Mouse (Mus musculus): ENCODE measurements at regions not wholly inside any gene's neighbourhood (a gene's known extent, or its start where the extent isn't known, plus 50 kb on each side); places are given as distances from the start of the nearest gene placed in this dataset.

DNA sequence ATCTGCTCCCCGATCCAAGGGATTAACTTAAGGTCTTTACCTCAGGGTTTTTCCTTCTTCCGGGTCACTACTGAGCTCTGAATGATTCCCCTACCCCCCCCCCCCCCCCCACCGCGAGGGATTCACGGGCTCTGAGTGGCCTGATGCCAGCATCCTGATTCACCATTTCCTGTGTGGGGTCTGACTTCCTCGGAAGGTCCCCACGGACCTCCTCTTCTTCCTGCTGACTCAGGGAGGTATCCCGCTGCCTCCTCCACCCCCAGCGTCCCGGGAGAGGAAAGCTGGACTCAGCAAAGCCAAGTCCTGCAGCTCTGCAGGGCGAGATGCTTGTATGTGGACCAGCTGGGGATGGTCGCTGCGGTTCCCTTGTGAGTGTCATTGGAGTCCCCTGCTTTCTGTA lies 110.5 kb upstream of the Zfp217 start:
- no peak for DNase-seq (ENCODE audit: low read depth)

DNA sequence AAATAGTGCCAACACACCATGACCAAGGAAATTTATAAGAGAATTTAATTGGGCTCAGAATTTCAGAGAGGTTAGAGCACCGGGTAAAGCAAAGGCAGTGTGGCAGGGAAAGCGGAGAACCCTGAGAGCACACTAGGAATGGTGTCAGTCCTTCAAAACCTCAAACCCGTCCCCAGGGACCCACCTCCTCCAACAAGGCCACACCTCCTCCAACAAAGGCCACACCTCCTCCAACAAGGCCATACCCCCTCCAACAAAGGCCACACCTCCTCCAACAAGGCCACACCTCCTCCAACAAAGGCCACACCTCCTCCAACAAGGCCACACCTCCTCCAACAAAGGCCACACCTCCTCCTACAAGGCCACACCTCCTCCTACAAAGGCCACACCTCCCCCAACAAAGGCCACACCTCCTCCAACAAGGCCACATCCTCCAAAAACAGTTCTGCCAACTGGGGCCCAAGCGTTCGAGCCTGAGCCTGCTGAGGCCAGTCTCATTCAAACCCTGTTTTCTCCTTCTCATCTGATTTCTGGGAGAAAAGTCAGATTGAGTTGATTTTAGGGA lies 109.8 kb upstream of the Zfp217 start:
- no peak for DNase-seq (ENCODE audit: low read depth)

DNA sequence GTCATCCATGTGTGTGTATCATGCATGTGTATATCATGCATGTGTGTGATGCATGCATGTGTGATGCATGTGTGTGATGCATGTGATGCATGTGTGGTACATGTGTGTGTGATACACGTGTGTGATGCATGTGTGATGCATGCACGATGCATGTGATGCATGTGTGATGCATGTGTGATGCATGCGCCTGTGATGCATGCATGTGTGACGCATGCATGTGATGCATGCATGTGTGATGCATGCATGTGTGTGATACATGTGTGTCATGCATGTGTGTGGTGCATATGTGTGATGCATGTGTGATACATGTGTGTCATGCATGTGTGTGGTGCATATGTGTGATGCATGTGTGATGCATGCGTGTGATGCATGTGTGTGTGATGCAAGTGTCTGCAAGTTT lies 108.1 kb upstream of the Zfp217 start:
- DNase-seq (ENCODE audit: low read depth), result no peak

DNA sequence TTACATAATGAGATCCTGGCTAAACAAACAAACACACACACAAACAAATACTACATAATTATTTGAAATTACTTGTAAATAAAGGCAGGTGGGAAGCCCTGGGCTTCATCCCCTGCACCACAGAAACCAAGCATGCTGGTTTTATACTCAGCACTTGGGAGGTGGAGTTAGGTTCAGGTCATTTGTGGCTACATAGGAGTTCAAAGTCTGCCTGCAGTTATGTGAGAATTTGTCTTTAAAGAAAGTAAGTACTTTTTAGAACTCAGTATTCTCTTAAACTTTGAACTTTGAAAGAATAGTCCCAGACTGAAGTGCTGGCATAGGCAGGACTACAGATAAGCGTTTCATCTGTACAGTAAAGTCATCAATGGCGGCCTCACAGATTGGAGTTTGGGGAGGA lies 107.6 kb upstream of the Zfp217 start:
- no peak for DNase-seq (ENCODE audit: low read depth)

DNA sequence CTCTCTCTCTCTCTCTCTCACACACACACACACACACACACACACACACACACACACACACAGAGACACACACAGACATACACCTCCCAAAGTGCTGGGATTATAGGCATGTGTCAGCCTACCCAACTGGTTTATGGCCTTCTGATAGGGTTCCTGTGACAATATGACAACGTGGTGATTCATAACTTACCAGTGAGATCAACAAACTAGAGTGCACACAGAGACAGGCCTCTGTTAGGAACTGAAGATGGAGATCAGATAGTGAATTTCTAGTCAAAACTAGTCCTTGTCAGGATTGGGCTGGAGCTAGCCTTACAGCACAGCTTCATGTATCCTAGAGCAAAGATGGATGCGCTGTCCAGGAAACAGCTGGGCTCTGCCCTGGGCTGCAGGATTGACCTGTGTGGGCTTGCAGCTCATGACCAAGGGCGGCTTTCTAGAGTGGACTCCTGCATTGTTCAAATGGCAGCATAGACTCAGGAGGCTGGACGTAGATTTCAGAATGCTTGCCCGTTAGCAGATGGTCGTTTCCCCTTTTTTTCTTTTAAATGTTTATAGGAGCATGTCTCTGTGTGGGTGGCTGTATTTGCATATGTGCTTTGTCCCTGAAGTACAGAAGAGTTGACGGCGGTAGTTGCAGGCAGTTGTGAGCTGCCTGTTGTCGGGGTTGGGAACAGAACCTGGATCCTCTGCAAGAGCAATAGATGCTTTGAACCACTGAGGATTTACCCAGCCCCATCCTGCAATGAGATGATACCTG lies 106.0 kb upstream of the Zfp217 start:
- DNase-seq (ENCODE audit: low read depth), result no peak

DNA sequence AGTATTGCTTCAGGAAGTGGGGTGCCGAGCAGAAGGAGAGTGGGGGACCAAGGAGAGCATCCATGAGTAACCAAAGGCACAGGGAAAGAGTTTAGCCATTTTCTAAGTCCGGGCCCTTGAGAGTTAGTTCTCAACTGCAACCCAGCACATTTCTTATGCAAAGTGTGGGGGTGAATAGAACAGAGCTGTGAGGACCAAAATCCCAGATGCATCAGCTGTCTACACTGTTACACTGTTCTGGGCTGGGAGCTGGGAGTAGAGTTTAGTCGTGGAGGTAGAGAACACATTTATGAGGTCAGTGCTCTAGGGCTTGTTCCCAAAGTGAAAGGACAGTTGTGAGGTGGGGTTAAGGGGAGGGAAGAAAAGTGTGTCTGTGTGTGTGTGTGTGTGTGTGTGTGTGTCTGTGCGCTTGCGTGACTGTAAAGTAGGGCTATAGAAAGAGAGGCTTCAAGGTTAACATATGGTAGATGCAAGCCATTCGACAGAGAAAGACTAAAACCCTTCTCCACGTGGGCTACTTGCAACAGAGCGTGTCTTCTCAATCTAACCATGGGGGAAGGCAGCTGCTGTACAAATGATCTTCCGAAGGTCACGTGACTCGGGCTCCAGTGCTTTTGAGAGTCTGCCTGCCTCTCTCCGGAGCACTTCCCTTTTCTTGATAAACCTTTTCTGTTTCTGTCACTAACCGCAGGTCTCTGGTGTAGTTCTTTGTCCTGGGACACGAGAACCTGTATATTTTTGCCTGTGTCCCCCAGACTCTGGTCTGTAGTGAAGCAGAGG lies 104.5 kb upstream of the Zfp217 start:
- no peak for DNase-seq (ENCODE audit: low read depth)

DNA sequence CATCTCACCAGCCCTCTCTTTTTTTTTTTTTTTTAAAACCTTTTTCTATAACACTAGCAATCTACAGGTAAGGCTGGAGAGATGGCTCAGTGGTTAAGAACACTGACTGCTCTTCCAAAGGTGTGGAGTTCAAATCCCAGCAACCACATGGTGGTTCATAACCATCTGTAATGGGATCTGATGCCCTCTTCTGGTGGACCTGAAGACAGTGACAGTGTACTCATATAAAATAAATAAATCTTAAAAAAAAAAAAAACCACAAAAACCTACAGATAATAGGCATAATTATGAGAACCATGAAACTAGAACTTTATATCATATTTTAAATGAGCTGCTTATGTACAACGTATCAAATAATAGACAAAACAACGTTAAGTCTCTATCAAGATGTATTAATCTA lies 102.8 kb upstream of the Zfp217 start:
- no peak for DNase-seq (ENCODE audit: low read depth)

DNA sequence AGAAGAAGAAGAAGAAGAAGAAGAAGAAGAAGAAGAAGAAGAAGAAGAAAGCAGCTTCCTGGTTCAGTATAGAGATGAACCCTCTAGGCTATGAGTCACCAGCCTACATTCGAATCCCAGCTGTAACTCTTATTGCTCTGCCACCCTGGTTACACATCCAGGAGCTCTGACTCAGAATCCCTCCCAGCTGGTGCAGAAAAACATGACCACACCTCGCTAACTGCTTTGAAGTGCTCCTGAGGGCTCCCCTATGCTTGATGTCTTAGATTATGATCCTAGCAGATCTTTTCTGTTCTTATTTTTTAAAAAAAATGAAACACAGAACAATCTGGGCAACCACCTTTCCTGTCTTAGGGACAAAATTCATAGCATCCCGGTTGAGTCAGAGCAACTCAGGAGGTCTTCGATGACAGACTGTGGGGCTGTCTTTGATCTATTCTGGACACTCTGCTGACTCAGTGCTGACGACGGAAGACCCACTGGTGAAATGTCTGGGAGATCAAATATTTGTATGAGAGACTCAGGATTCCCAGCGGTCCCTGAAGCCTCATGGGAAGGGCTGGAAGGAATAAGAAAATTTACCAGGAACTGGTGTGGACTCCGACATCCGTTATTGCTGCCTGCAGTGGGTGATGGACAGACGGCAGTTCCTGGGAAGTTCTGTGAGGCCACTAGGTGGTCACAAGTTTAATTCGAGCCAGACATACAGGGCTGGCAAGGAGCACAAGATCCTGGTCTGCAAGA lies 100.0 kb upstream of the Zfp217 start:
- no peak for DNase-seq (ENCODE audit: low read depth)

DNA sequence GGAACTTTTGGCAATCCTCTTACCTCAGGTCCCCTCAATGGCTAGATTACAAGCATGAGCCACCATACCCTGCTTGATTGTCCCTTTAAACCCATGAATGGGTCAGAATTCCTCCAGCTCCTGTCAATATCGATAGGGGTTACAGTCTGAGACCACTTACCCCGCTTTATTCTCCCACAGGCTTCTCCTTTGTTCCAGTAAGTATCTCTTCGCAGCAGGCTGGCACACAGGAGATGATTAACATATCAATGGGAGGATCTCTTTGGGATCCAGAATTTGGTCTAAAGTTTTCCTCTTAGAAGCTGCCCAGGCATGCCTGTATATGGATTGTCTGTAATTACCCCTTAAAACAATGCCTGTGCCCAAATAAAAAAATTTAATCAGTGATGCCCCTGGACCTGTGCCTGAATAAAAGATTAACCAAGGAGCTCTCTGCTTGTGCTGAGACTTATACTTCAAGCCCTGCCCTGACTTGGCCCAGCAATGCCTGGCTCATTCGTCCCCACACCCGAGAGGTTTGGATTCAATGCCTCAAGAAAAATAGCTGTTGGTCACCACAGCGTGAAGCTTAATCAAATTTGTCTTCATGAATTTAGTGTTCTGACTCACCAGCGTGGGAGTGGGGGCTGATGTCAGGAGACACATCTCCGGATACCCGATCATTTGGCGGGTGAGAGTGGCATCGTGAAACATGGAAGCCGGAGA lies 97.9 kb upstream of the Zfp217 start:
- DNase-seq (ENCODE audit: low read depth), result no peak

DNA sequence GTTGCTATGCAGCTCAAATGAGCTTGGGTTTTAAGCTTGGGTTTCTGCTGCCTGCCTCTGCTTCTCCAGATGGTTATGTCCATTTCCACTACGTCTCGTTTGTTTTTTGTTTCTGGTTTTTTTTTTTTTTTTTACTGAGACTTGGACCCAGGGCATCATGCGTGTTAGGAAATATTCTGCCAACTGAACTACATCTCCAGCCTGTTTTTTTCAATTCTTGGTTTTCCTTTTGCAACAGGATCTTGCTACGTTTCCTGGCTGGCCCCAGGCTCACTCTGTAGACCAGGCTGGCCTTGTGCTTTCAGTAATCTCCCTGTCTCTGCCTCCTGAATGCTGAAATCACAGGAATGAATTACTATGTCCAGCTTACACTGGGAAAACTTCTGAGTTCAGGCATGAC lies 96.2 kb upstream of the Zfp217 start:
- no peak for DNase-seq (ENCODE audit: low read depth)

DNA sequence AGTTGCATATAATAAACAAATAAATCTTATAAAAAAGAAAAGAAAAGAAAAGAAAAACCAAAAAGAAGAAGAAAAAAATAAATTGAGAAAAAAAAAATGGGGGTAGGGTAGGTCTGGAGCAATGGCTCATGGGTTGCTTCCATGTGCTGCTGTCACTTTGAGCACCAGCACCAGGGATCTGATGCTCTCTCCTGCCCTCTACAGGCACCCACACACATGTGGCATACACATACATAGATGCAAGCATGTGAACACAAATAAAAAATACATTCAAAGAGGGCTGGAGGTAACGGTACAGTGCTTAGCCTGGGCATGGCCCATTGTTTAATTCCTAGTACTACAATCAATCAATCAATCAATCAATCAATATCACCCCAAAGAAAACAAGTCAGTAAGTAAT lies 90.1 kb upstream of the Zfp217 start:
- no peak for DNase-seq (ENCODE audit: low read depth)

DNA sequence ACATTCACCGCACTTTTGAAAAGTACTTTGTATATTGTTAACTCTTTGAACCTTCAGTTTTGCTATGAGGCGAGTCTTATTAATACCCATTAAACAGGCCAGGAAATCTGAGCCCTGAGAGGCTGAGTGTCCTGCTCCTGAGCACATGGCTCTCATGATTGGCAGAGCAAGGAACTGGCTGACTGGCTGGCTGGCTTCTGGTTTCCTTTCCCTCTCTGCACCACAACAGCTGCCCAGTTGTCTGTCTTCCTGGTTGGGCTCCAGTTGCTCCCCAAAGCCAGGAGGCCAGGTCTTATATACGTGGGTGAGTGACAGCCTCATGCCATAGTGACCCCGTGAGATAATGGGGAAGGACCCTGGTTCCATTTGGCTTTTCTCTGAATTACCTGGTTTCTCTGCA lies 85.5 kb upstream of the Zfp217 start:
- DNase-seq (ENCODE audit: low read depth), result no peak

DNA sequence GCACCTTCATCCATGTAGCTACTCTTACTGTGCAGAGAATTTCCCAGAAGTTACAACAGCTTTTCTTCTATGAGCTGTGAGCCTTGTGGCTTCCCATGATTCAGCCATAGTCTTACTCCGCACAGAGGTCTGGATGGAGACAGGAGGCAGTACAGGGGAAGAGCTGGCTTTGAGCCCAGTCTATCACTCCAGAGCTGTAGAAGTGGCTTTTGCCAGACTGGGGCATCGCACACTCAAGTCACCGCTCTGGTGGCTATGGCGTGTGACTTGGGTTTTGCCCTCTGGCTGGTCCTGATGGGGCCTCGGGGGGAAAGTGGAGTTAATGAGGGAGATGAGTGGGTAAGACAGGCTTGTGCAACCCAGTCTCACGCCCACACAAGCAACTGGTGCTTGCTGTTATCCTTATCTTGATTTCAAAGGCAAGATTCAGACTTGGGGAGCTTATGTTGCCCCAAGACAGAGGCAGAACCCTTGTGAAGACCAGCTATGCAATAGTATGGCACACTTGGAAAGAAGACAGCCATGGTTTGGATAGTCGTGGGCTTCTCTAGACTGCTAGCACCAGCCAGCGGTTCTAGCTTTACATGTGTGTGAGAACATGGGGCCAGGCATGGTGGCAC lies 81.7 kb upstream of the Zfp217 start:
- no peak for DNase-seq (ENCODE audit: low read depth)

DNA sequence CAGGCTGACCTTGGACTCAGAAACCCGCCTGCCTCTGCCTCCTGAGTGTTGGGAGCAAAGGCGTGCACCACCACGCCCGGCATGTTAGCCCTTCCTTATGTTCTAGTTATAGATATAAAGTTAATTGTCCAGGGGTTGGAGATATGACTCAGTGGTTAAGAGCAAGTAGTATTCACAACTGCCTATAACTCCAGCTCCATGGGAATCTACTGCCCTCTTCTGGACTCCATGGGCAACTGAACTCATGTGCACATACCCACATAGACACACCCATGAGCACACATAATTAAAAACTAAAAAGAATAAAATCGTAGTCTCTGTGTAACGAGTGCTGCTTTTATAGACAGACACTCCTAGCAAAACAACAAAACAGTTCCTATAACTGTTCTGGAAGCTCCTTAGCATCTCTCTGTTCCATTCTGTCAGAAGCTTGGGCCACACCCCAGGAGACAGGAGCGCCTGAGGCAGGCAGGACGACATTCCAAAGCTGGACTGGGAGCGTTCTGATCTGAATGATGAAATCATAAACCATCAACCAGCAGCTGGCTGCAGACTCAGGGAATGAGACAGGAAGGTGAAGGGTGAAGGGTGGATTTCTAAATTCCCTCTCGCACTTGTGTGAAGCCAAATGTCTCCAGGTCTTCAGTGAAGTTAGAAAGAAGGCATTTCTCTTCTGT lies 80.6 kb upstream of the Zfp217 start:
- peak; percentile 83 for DNase-seq (ENCODE audit: low read depth)

DNA sequence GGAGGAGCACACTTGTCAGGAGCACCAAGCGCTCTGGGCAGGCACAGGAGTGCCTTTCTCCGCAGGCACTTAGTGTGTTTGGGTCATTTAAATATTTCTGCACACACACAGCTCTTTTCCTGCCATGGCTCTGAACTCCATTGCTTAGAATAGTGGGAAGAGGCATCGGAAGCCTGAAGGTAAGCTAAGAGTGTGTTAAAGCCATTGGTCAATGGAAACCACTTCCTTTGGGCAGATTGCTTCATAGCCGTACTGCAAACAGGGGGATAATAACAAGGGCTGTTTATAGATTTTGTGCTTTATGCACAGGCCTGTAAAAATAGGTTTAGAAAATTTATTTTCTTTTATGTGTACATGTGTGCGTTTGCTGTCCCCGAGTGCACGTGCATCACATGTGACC lies 76.0 kb upstream of the Zfp217 start:
- DNase-seq (ENCODE audit: low read depth), result no peak

DNA sequence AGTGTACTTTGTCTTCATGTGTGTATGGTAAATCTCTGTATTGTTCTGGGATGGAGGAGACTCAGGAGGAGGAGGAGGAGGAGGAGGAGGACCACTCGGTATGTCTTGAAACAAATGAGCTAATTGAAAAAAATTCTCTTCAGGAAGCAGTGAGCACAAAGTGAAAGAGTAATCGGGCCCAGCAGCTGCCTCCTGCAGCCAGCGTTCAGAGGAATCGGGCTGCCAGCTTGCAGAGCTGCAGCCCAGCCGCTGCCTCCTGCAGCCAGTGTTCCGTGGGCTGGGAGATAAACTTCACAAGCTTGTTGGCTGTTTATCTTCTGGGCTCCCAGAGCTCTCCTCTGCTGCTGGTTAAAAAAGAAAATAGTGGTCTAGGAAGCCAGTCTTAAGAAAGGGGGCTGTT lies 74.9 kb upstream of the Zfp217 start:
- no peak for DNase-seq (ENCODE audit: low read depth)

DNA sequence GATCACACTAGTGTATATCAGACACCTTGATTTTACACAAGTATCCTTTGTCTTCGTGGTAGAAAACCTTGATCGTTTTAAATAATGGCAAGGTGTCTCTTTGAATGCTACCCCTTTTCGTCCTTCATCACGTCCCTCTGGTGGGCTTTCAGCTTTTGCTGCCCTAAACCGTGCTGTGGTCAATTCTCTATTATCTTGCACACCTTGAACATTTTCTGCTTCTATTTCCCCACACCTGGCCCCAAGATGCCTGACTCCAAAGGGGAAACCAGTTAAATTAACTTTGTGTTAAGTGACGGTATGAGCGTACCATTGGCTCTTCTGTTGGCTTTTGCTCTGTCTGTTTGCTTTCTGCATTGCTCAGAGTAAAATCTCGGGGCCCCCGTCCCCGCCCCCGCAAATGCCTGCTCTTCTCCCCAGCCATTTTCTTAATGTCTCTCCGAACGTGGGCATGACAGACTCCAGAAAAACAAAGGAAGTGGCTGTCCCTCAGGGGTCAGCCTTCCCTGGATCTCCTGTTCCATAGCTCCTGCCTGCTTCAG lies 74.2 kb upstream of the Zfp217 start:
- DNase-seq (ENCODE audit: low read depth), result no peak

DNA sequence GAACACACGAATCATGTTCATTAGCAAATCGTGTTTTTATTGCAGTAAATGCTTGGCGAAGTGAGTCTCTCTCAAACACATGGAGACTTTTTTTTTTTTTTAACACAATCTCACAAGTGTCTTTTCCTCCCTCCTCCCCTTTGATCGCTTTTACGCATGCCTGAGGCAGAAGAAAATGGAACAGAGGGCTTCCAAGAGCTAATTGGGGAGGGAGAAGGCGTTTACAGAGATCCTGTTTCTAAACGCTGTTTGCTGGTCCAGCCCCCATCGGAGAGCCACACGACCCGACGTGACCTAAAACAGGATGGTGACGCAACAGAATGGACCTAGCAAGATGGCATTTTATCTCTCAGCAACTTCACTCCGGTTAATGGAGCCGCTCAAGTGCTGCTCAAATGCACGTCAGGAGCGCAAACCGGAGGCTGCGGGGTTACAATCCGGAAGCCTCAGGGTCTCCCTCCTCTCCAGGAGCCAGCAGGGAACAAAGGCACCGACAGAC lies 73.0 kb upstream of the Zfp217 start:
- DNase-seq (ENCODE audit: low read depth), result no peak

DNA sequence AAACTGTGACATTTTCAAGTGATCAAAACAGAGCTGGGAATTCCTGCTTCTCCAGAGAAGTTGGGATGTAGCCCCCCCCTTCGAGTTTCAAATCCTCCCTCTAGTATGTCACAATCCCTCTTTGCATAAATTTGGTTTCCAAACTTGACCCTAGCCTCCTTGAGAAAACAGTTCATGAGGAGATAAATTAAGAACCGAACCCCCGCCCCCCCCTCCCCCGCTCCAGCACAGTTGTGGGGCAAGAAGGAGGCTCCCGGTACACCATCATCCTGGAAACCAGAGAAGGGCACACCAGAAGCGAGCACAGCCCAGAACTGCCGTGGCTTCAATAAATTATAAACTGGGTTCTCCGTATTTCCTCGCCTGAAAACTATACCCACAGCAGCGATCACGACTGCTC lies 72.5 kb upstream of the Zfp217 start:
- no peak for DNase-seq (ENCODE audit: low read depth)

Measured in gonadal fat pad, adult 2 months (tissue).